Mouse (Mus musculus) NIH3T3 (cell line): ENCODE data around the gene Tmem265.
A peak's percentile ranks its signal among the peaks of the same experiment; 100 is the strongest.

Source experiments
- DNase-seq: peaks from one replicate; pipeline ENCODE4 v3.0.0-alpha.2; 2012; ENCODE audit warnings: low read depth

Tmem265 gene

DNA sequence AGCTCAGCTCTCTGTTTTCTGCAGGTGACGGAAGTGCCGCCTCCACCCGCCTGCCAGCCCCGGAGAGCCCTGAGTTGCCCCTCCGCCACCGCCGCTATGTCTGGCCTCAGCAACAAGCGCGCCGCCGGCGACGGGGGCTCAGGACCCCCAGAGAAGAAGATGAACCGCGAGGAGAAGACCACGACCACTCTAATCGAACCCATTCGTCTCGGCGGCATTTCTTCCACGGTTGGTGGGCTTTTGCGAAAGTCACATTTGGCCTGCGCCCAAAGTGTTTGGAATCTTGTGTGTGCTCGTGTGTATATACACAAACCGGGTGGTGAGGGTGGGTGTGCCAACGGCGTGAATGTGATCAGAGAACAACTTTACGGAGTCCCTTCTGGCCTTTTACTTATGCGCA lies 27.7 kb downstream of the Tmem265 start:
- DNase-seq, result peak; percentile 9

- DNase-seq, result no peak
Measured at GRCm38 (mm10) chr7:127589637-127590036, 28.4 kb downstream of the Tmem265 start.

DNA sequence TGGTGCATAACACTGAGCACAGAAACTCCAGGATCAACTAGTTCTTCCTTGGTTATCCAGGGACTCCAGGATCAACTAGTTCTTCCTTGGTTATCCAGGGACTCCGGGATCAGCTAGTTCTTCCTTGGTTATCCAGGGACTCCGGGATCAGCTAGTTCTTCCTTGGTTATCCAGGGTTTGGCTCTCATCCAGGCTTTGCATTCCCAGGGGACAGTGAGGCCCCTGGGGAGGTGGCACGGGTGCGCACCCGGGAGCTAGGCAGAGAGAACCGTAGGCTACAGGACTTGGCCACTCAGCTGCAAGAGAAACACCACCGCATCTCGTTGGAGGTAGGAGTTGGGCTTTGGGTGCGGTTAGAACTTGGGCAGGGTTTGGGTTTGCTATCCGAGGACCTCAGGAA lies 29.9 kb downstream of the Tmem265 start:
- no peak for DNase-seq

DNA sequence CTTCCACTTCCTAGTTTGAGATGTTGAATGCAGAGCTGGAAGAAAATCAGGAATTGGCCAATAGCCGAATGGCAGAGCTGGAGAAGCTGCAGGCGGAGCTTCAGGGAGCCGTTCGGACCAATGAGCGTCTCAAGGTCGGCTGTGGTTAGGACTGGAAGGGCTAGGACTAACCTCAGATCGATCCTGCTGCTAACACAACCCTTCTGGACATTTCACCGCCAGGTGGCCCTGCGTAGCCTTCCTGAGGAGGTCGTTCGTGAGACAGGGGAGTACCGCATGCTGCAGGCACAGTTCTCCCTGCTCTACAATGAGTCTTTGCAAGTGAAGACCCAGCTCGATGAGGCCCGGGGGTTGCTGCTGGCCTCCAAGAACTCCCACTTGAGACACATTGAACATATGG lies 31.4 kb downstream of the Tmem265 start:
- no peak for DNase-seq

DNA sequence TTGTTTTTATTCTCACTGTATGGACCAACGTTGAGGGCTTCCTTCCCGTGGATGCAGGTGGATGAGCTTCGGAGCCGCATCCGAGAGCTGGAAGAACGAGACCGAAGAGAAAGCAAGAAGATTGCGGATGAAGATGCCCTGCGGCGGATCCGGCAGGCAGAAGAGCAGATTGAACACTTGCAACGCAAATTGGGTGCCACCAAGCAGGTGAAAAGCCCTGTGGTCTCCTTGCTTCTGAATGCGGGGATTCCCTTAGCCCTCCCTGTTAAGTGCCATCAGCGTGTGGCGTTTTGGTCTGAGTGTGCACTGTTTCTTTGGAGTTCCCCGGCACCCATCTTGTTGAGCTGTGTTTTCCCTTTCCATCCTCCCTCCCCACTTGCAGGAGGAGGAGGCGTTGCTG lies 35.6 kb downstream of the Tmem265 start:
- no peak for DNase-seq

GRCm38 (mm10) chr7:127600612-127601011 lies 39.4 kb downstream of the Tmem265 start:
- no peak for DNase-seq

DNA sequence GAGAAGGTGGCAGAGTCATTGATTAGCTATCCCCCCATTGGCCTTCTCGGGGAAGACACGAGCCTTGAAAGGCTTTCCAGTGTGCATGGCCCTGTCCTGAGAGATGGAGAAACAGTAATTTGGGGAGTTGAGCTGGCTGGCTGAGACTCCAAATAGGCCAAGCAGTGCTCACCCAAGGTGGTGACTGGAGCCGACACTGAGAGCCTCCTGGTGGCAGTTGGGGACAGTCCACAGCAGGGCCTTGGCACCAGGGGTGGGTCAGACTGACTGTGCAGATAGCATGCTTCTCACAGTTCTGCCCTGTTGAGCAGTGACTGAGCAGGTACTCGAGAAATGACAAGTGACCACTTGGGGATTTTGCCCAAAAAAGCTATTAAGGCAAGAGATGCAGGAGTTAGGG lies 40.5 kb downstream of the Tmem265 start:
- no peak for DNase-seq

DNA sequence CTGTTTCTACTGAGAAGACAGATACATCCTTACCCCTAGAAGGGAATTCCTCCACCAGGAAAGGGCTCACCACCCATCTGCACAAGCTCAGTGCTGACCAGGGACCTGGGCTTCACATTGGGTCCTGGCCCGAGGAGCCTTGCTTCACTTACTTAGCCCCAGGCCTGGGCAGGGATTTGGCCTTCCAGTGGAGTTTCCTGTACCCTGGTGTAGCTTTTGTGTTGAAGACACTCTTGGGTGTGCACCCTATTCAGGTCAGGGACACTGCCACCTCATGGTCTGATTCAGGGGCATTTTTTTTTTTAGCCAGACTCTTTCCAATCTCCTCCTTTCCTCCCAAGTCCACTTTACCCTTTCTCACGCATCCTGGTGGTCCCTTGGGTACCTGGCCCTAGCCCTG lies 41.7 kb downstream of the Tmem265 start:
- DNase-seq, result no peak

- no peak for DNase-seq
Measured at GRCm38 (mm10) chr7:127604256-127604655, 43.1 kb downstream of the Tmem265 start.

DNA sequence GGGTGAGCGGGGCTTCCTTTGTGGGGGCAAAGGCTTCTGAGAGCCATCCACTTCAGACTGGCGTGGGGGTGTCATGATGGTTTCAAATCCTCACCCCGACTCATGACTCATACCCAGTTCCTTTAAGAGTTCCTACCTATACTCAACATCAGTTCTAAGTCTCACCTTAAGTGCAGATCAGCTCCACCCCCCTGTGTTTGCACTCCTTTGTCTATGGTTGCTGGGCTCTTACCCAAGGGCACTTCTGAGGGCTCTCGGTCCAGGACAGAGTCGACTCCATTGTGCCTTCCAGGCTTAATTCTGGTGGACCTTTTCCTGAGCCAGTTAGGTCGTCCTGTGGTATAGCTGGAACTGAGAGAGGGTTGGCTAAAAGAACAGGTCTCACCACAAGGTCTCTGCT lies 46.0 kb downstream of the Tmem265 start:
- DNase-seq, result no peak

- no peak for DNase-seq
Measured at GRCm38 (mm10) chr7:127611011-127611410, 49.8 kb downstream of the Tmem265 start.

GRCm38 (mm10) chr7:127611561-127611960 lies 50.4 kb downstream of the Tmem265 start:
- DNase-seq, result no peak

- no peak for DNase-seq
Measured at GRCm38 (mm10) chr7:127613501-127613900, 52.3 kb downstream of the Tmem265 start.

- no peak for DNase-seq
Measured at GRCm38 (mm10) chr7:127614091-127614490, 52.9 kb downstream of the Tmem265 start.

- DNase-seq, result peak; percentile 63
Measured at GRCm38 (mm10) chr7:127614511-127614890, 53.3 kb downstream of the Tmem265 start.

- DNase-seq, result peak; percentile 77
Measured at GRCm38 (mm10) chr7:127614891-127615843, 54.0 kb downstream of the Tmem265 start, which contains the start of gene Zfp629. Zfp629 (minus strand) TSS chr7:127615797.

DNA sequence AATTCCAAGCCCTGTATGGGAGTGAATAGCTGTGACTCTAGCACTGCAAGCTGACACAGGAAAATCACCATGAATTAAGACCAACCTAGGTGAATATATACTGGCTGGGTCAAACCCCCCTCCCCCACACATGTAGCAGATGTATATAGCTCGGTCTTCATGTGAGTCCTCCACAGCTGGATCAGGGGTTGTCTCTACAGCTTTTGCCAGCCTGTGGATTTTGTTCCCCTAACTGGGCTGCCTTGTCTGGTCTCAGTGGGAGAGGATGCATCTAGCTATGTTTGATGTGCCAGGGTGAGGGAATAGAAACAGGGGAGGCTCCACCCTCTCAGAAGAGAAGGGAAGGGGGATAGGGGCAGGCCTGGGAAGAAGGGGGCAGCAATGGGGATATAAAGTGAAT lies 55.1 kb downstream of the Tmem265 start:
- DNase-seq, result no peak
